Mouse (Mus musculus): Measurements from ENCODE around the gene Eif4ebp2. TPM values are rescaled to one million over a fixed set of nuclear protein-coding genes. Genes with fewer than 3 reads are reported as not detected.

Gene Eif4ebp2
- polyA plus RNA-seq, 1 experiment from 2014 or later, result 57.4 TPM

DNA sequence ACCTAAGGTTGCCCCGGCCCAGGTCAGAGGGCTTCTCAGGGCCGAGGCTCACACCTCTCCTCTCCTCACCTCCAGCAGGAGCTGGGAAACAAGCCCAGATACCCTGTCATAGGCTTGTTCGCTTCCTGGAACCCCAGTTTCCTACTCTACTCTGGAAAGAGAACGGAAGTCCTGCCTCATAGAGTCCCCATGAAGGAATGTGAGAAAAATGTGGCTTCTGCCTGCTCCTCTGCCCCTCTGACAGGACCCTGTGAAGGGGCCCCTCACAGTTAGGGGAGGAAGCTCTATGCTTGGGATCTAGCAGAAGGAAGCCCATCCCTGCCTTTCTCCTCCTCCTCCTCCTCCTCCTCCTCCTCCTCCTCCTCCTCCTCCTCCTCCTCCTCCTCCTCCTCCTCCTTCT lies 59.9 kb downstream of the Eif4ebp2 start:
- no peaks in the 10 kb centered on the region for H3K27me3 ChIP-seq (ENCODE audit: insufficient read depth, low read length)
- H3K9ac ChIP-seq (replicated peaks; ENCODE audit: low read length), result no peak overlapping the region
- 28% methylated on average over 4 of the region's 4 CpGs for WGBS
- no peak overlapping the region for H3K4me3 ChIP-seq (ENCODE audit: low read length)
- H3K4me2 ChIP-seq (replicated peaks; ENCODE audit: low read depth, low read length), result no peak overlapping the region
- no peaks in the 10 kb centered on the region for H3K9me3 ChIP-seq (ENCODE audit: low read length)
- H3K27ac ChIP-seq (ENCODE audit: low read length), result no peak overlapping the region; the same call in 1 of the 2 replicates
- peak; percentile 50; the same call in 1 of the 2 replicates for ATAC-seq (ENCODE audit: low FRiP score, low TSS enrichment)
- H3K36me3 ChIP-seq (ENCODE audit: insufficient read depth, low read length), result no peaks in the 10 kb centered on the region
- H3K4me1 ChIP-seq (ENCODE audit: insufficient read depth, low read length), result peaks cover 3% of the 10 kb centered on the region; the same call in 1 of the 2 replicates

DNA sequence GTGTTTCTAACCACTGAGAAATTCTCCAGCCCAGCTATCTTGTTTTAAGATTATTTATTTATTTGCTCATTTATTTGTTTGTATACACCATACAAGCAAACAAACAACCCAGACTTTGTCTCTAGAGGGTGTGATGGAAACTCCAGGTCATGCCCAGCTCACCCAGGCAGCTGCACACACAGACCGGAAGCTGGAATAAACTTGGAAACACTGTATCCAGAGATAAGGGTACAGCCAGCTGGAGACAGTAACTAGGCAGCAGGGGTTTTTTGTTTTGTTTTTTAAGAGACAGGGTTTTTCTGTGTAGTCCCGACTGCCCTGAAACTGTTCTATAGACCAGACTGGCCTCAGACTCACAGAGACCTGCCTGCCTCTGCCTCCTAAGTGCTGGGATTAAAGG lies 62.3 kb downstream of the Eif4ebp2 start:
- Histone ChIP-seq H3K4me3 (ENCODE audit: low read length) (no peak overlapping the region), H3K27ac (ENCODE audit: low read length) (no peak overlapping the region), H3K4me1 (ENCODE audit: insufficient read depth, low read length) (peaks cover 3% of the 10 kb centered on the region; the same call in 1 of the 2 replicates), H3K9me3 (ENCODE audit: low read length) (no peaks in the 10 kb centered on the region), H3K36me3 (ENCODE audit: insufficient read depth, low read length) (no peaks in the 10 kb centered on the region), H3K4me2 (replicated peaks; ENCODE audit: low read depth, low read length) (no peak overlapping the region), H3K27me3 (ENCODE audit: insufficient read depth, low read length) (no peaks in the 10 kb centered on the region), H3K9ac (replicated peaks; ENCODE audit: low read length) (no peak overlapping the region)
- ATAC-seq (ENCODE audit: low FRiP score, low TSS enrichment), result no peak
- 64% methylated on average over 2 of the region's 2 CpGs for WGBS

DNA sequence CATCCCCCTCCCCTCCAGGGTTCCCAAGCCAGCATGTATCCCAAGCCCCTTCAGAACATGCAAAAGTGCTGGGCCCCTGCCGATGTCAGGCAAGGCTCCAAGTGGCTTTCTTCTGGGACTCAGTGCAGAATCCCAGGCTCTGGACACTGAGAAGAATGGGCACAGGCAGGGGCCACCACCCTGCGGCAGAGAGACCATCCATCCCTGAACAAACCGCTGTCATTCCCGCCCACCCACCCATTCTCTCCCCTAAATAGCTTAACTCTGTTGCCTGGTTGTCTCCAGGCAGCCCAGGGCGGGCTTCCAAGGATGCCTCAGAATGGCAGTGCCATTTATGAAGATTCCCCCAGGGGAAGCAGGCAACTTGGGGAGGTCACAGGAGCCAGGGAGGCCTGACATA lies 63.4 kb downstream of the Eif4ebp2 start:
- 72% methylated on average over 5 of the region's 5 CpGs for WGBS
- no peak overlapping the region for H3K4me3 ChIP-seq (ENCODE audit: low read length)

DNA sequence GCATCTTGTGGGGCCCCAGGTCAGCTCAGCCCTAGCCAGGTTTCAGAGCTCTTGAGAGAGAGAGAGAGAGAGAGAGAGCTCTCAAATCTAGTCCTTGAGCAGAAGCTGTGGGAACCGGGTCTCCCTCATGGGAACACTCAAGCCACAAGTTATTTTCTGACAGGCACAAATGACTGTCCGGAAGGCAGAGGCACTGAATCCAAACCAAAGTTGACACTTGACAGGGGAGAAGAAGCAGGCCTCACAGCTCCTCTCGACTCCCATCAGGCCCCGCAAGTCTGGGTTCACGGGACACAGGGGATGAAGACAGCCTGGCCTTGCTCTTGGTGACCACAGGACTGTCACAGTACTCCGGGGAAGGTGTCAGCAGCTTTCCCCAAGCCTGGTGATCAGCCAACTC lies 66.2 kb downstream of the Eif4ebp2 start:
- Histone ChIP-seq H3K4me3 (ENCODE audit: low read length) (no peak overlapping the region), H3K27me3 (ENCODE audit: insufficient read depth, low read length) (no peaks in the 10 kb centered on the region), H3K9me3 (ENCODE audit: low read length) (no peaks in the 10 kb centered on the region), H3K9ac (replicated peaks; ENCODE audit: low read length) (no peak overlapping the region), H3K27ac (ENCODE audit: low read length) (no peak overlapping the region), H3K4me2 (replicated peaks; ENCODE audit: low read depth, low read length) (no peak overlapping the region), H3K4me1 (ENCODE audit: insufficient read depth, low read length) (peaks cover 25% of the 10 kb centered on the region), H3K36me3 (ENCODE audit: insufficient read depth, low read length) (no peaks in the 10 kb centered on the region)
- 38% methylated on average over 6 of the region's 6 CpGs for WGBS
- no peak for ATAC-seq (ENCODE audit: low FRiP score, low TSS enrichment)

More for the DNA sequence above, 63.4 kb downstream of the Eif4ebp2 start:
- Histone ChIP-seq H3K36me3 (ENCODE audit: insufficient read depth, low read length) (no peaks in the 10 kb centered on the region), H3K9me3 (ENCODE audit: low read length) (no peaks in the 10 kb centered on the region), H3K4me1 (ENCODE audit: insufficient read depth, low read length) (peaks cover 6% of the 10 kb centered on the region), H3K9ac (replicated peaks; ENCODE audit: low read length) (no peak overlapping the region), H3K4me2 (replicated peaks; ENCODE audit: low read depth, low read length) (no peak overlapping the region), H3K27ac (ENCODE audit: low read length) (no peak overlapping the region), H3K27me3 (ENCODE audit: insufficient read depth, low read length) (no peaks in the 10 kb centered on the region)
- no peak for ATAC-seq (ENCODE audit: low FRiP score, low TSS enrichment)

DNA sequence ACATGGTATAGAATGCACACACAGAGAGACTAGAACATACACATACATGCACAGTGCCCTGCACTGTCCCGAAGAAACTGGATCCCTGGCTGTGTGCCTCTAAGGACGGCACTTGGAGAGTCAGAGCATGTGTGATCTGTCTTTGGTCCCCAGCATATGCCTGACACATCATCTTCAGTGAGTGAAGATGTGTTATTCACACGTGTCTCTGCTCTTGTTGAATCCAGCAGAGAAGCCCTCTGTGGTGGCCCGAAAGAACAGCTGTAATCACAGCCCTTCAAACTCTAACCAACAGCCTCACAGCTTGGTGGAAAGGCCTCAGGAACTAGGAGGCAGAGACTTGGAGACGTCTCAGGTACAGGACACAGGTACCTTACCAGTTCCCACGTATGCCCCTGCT lies 67.3 kb downstream of the Eif4ebp2 start:
- Histone ChIP-seq H3K9me3 (ENCODE audit: low read length) (no peaks in the 10 kb centered on the region), H3K4me1 (ENCODE audit: insufficient read depth, low read length) (peaks cover 36% of the 10 kb centered on the region), H3K27ac (ENCODE audit: low read length) (no peak overlapping the region), H3K27me3 (ENCODE audit: insufficient read depth, low read length) (no peaks in the 10 kb centered on the region), H3K9ac (replicated peaks; ENCODE audit: low read length) (no peak overlapping the region), H3K36me3 (ENCODE audit: insufficient read depth, low read length) (no peaks in the 10 kb centered on the region), H3K4me3 (ENCODE audit: low read length) (no peak overlapping the region), H3K4me2 (replicated peaks; ENCODE audit: low read depth, low read length) (no peak overlapping the region)
- WGBS, result 80% methylated on average over 6 of the region's 6 CpGs
- no peak for ATAC-seq (ENCODE audit: low FRiP score, low TSS enrichment)

DNA sequence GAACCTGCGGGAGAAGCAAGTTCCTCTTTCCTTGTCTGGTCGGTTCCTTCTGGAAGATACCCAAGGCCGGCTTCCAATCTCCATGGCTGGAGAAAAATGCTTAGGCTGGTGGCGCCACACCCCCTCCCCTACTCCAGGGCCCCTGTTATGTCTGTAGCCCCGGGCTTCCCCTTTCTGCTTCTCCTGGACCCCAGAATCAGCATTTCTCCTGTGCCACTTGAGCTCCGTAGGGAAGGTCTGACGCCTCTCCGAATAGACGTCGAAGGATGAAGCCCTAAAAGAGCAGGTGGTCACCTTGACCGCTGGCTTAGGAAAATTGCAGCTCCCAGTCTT lies 68.8 kb downstream of the Eif4ebp2 start:
- peak overlapping the region; percentile 78 for H3K4me3 ChIP-seq (ENCODE audit: low read length)
- H3K36me3 ChIP-seq (ENCODE audit: insufficient read depth, low read length), result no peaks in the 10 kb centered on the region
- H3K27ac ChIP-seq (ENCODE audit: low read length), result peak overlapping the region; percentile 35; the same call in 1 of the 2 replicates
- no peak for ATAC-seq (ENCODE audit: low FRiP score, low TSS enrichment)
- no peaks in the 10 kb centered on the region for H3K27me3 ChIP-seq (ENCODE audit: insufficient read depth, low read length)
- H3K4me2 ChIP-seq (replicated peaks; ENCODE audit: low read depth, low read length), result peak overlapping the region; percentile 94
- no peaks in the 10 kb centered on the region for H3K9me3 ChIP-seq (ENCODE audit: low read length)
- H3K4me1 ChIP-seq (ENCODE audit: insufficient read depth, low read length), result peaks cover 49% of the 10 kb centered on the region
- 4% methylated on average over 11 of the region's 11 CpGs for WGBS
- H3K9ac ChIP-seq (replicated peaks; ENCODE audit: low read length), result peak overlapping the region; percentile 90

DNA sequence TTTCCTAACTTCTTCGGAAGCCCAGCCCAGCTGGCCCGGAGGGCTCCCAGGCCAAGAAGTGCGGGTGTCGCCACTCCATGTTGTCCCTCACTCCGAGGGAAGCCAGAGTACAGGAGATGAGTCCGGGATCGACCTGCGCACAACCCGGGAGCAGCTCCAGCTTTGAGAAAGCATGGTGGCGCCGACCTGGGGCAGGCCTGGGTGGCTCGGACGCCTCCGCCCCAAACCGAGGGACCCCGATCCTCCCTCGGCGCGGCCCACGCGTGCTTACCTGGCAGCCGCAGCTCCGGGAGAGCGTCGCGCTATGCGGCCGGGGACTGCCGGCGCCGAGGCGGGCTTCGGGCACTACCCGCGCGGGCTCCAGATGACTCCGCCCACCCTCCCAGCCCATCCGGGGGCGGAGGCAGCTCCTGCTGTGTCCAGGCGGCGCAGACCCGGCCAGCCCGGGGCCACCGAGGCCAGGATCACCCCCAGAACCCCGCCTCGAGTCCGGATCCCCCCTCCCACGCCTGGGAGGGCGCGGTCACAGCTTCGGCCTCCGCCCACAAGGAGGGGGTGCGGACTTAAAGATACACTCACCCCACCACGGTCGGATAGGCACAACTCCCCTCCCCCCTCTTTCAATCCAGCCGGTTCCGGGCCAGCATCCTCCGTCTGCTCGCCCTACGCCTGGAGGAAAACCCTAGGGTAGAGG lies 69.3 kb downstream of the Eif4ebp2 start, which contains the start of gene Pald1:
TSS of gene Pald1 (minus strand) at position 510 of the 694 bp plus-strand sequence.
- WGBS, result 0% methylated on average over 55 of the region's 60 CpGs
- ATAC-seq (ENCODE audit: low FRiP score, low TSS enrichment), result peak; percentile 88
- H3K36me3 ChIP-seq (ENCODE audit: insufficient read depth, low read length), result no peaks in the 10 kb centered on the region
- H3K4me1 ChIP-seq (ENCODE audit: insufficient read depth, low read length), result peaks cover 50% of the 10 kb centered on the region
- peak within 1 kb of the TSS; percentile 54 for H3K27ac ChIP-seq (ENCODE audit: low read length)
- peak within 1 kb of the TSS; percentile 78 for H3K4me3 ChIP-seq (ENCODE audit: low read length)
- peak within 1 kb of the TSS; percentile 90 for H3K9ac ChIP-seq (replicated peaks; ENCODE audit: low read length)
- H3K4me2 ChIP-seq (replicated peaks; ENCODE audit: low read depth, low read length), result peak within 1 kb of the TSS; percentile 94
- no peaks in the 10 kb centered on the region for H3K27me3 ChIP-seq (ENCODE audit: insufficient read depth, low read length)
- no peaks in the 10 kb centered on the region for H3K9me3 ChIP-seq (ENCODE audit: low read length)

DNA sequence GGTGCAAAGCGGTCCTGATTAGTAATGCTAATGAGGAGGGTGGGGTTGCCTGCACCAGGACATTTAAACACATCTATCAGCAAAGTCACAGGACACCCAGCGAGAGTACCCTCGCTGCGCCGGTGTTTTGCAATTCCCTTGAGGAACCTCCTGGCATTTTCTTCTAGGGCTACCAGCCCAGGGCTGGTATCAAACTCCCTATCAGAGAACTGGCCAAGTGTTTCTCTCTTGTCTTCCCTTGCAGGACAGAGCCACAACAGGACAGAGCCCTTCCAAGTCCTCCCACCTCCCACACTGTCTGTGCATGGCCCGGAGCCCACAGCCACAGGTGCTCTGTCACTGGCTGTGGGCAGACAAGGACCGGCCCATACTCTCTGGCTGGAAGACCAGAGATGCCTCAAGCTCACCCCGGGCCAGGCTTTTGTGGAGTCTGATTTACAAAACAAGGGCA lies 70.2 kb downstream of the Eif4ebp2 start:
- H3K27me3 ChIP-seq (ENCODE audit: insufficient read depth, low read length), result no peaks in the 10 kb centered on the region
- H3K9ac ChIP-seq (replicated peaks; ENCODE audit: low read length), result peak overlapping the region; percentile 90
- 2% methylated on average over 8 of the region's 8 CpGs for WGBS
- H3K4me3 ChIP-seq (ENCODE audit: low read length), result peak overlapping the region; percentile 78
- peak overlapping the region; percentile 54; the same call in 1 of the 2 replicates for H3K27ac ChIP-seq (ENCODE audit: low read length)
- H3K4me2 ChIP-seq (replicated peaks; ENCODE audit: low read depth, low read length), result peak overlapping the region; percentile 94
- ATAC-seq (ENCODE audit: low FRiP score, low TSS enrichment), result peak; percentile 16; the same call in 1 of the 2 replicates
- H3K4me1 ChIP-seq (ENCODE audit: insufficient read depth, low read length), result peaks cover 58% of the 10 kb centered on the region
- no peaks in the 10 kb centered on the region for H3K9me3 ChIP-seq (ENCODE audit: low read length)
- H3K36me3 ChIP-seq (ENCODE audit: insufficient read depth, low read length), result no peaks in the 10 kb centered on the region

DNA sequence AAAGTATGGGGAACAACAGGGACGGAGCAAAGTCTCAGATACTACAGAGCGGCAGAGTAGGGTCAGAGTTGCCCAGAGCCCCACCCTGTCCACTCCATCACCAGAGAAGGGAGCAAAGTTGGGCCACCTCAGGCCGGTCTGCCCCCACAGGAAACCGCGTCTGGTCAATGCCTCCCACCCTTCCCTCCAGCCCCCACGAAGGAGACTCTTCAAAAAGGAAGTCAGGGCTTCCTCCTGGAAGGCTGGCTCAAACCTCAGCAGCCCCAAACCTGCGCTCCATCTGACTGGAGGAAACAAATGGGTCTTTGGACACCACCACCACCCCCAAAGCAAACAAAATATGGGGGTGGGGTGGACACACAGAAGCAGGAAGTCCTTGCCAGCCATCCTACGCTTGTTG lies 70.6 kb downstream of the Eif4ebp2 start:
- H3K9me3 ChIP-seq (ENCODE audit: low read length), result no peaks in the 10 kb centered on the region
- H3K27me3 ChIP-seq (ENCODE audit: insufficient read depth, low read length), result no peaks in the 10 kb centered on the region
- peak overlapping the region; percentile 94 for H3K4me2 ChIP-seq (replicated peaks; ENCODE audit: low read depth, low read length)
- H3K9ac ChIP-seq (replicated peaks; ENCODE audit: low read length), result peak overlapping the region; percentile 90
- no peak for ATAC-seq (ENCODE audit: low FRiP score, low TSS enrichment)
- peak overlapping the region; percentile 54; the same call in 1 of the 2 replicates for H3K27ac ChIP-seq (ENCODE audit: low read length)
- H3K4me3 ChIP-seq (ENCODE audit: low read length), result peak overlapping the region; percentile 78
- WGBS, result 8% methylated on average over 8 of the region's 8 CpGs
- H3K4me1 ChIP-seq (ENCODE audit: insufficient read depth, low read length), result peaks cover 61% of the 10 kb centered on the region
- no peaks in the 10 kb centered on the region for H3K36me3 ChIP-seq (ENCODE audit: insufficient read depth, low read length)

DNA sequence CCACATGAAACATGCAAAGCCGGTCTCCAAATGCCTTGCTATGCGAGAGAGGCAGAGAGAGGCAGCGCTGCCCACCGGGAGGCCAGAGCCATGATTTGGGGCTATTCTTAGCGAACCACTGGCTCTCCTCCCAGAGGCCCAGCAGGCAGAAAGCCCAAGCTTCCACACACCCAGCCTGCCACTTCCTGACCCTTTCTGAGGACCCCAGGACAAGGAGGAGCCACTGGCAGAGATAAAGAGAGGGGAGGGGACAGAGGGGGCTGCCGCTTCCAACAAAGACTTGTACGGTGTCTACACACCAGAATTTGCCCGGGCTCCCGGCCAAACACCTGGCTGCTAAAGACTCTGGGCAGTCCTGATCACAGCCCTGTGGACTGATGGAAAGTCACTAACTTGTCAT lies 72.3 kb downstream of the Eif4ebp2 start:
- Histone ChIP-seq H3K4me1 (ENCODE audit: insufficient read depth, low read length) (peaks cover 74% of the 10 kb centered on the region), H3K27ac (ENCODE audit: low read length) (peak overlapping the region; percentile 51; the same call in 1 of the 2 replicates), H3K4me2 (replicated peaks; ENCODE audit: low read depth, low read length) (peak overlapping the region; percentile 94), H3K9me3 (ENCODE audit: low read length) (no peaks in the 10 kb centered on the region), H3K27me3 (ENCODE audit: insufficient read depth, low read length) (no peaks in the 10 kb centered on the region), H3K9ac (replicated peaks; ENCODE audit: low read length) (peak overlapping the region; percentile 48), H3K36me3 (ENCODE audit: insufficient read depth, low read length) (no peaks in the 10 kb centered on the region), H3K4me3 (ENCODE audit: low read length) (peak overlapping the region; percentile 78)
- no peak for ATAC-seq (ENCODE audit: low FRiP score, low TSS enrichment)
- WGBS, result 24% methylated on average over 9 of the region's 9 CpGs
